Mouse (Mus musculus) heart, adult 2 months (tissue): ENCODE data around the gene Oit3.

Experiments
- CTCF ChIP-seq: fragments of 200-600 bp; IDR thresholded peaks from 2 replicates; pipeline ENCODE4 v1.8.1; 2022; ENCODE audit warnings: antibody characterized with exemption, mild to moderate bottlenecking, moderate library complexity
- EP300 ChIP-seq: fragments of 200-500 bp; IDR thresholded peaks from 2 replicates; pipeline ENCODE4 v1.6.1; 2011; ENCODE audit warnings: low read depth, low read length, control low read depth; ENCODE audit not compliant: insufficient read depth
- POLR2A ChIP-seq: fragments of 200-500 bp; IDR thresholded peaks from 2 replicates; pipeline ENCODE4 v1.6.1; 2011; ENCODE audit warnings: mild to moderate bottlenecking, low read depth, low read length, control low read depth; ENCODE audit not compliant: insufficient read depth

DNA sequence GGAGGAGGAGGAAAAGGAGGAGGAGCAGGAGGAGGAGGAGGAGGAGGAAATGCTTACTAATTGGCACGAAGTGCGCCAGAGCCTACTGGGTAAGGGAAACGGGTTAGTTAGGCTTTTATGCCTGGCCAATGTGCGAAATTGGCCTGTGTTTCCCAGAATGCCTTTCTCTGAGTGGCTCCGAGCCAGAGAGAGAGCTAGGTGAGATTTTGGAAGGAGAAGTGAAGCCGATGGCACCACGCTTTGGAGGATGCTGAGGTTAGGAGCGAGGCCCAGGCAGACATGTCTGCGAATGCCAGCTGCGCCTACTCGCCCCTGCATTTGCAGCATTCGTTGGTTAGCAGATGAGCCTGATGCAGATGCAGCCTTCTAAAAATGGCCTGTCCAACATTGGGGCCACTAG, 18.2 kb upstream of the Oit3 start:
- TF ChIP-seq POLR2A (no peak), CTCF (no peak), EP300 (no peak)
